Mouse (Mus musculus): ENCODE results near the gene Snph.

- TF ChIP-seq MAFK (IDR thresholded peaks at IDR 0.05; ENCODE audit: borderline replicate concordance, low read depth, low read length), result no peak
- no peak for TF ChIP-seq ZC3H11A (IDR thresholded peaks at IDR 0.05; ENCODE audit: low read depth, low read length)
- TF ChIP-seq EP300 (IDR thresholded peaks at IDR 0.05; ENCODE audit: low read depth in 1 of 2, low read length in 2 of 2), result no peak
- TF ChIP-seq ZNF384 (IDR thresholded peaks at IDR 0.05; ENCODE audit: low read depth, low read length), result no peak
- no peak for TF ChIP-seq GATA1 (IDR thresholded peaks at IDR 0.05; ENCODE audit: low read depth, low read length)
- no peak for TF ChIP-seq ZMIZ1 (IDR thresholded peaks at IDR 0.05; ENCODE audit: low read depth, low read length)
- no peak for TF ChIP-seq CHD2 (IDR thresholded peaks at IDR 0.05; ENCODE audit: low read length)
- no peak for TF ChIP-seq POLR2A (IDR thresholded peaks at IDR 0.05; ENCODE audit: control insufficient read depth in 1 of 2, insufficient read depth in 1 of 2, low read depth in 1 of 2, low read length in 2 of 2, poor library complexity in 1 of 2)
- TF ChIP-seq CTCF (IDR thresholded peaks at IDR 0.05 in 2 of 3, conservative IDR thresholded peaks at IDR 0.05 in 1 of 3; ENCODE audit: control insufficient read depth in 1 of 3, insufficient read depth in 1 of 3, low read depth in 2 of 3, low read length in 3 of 3, poor library complexity in 1 of 3, severe bottlenecking in 1 of 3), result no peak
- no peak for TF ChIP-seq ZKSCAN1 (IDR thresholded peaks at IDR 0.05; ENCODE audit: low read depth, low read length)
- no peak for TF ChIP-seq MAX (IDR thresholded peaks at IDR 0.05; ENCODE audit: low read length)
- no peak for TF ChIP-seq RAD21 (IDR thresholded peaks at IDR 0.05; ENCODE audit: low read depth, low read length)
- TF ChIP-seq NRF1 (IDR thresholded peaks at IDR 0.05; ENCODE audit: insufficient read depth, low read depth, low read length, poor library complexity, severe bottlenecking), result no peak
- no peak for TF ChIP-seq BHLHE40 (IDR thresholded peaks at IDR 0.05; ENCODE audit: borderline replicate concordance, low read depth, low read length)
These were observed 85.8 kb downstream of the Snph start for GRCm38 (mm10) chr2:151546571-151546970.
